Mouse (Mus musculus) hindbrain, embryonic 12.5 days (tissue): Measurements from ENCODE around the gene Gm20388. TPM values are rescaled to one million over a fixed set of nuclear protein-coding genes. Genes with fewer than 3 reads are reported as not detected.
A peak's percentile ranks its signal among the peaks of the same experiment; 100 is the strongest.

Experiments
- ATAC-seq: fragments of 200-750 bp; cut with Nextera tagmentation; 2 replicates; pipeline ENCODE4 v1.8.0; 2017; ENCODE audit warnings: moderate TSS enrichment; ENCODE audit not compliant: low FRiP score
- H3K27ac ChIP-seq: fragments of 300-500 bp; sonication (generic); 2 replicates; pipeline ENCODE4 v1.5.1; 2016; ENCODE audit warnings: mild to moderate bottlenecking
- H3K27me3 ChIP-seq: fragments of 300-500 bp; sonication (generic); 2 replicates; pipeline ENCODE4 v1.6.1; 2016; ENCODE audit warnings: mild to moderate bottlenecking
- H3K36me3 ChIP-seq: fragments of 300-500 bp; sonication (generic); 2 replicates; pipeline ENCODE4 v1.6.1; 2016; ENCODE audit warnings: mild to moderate bottlenecking
- H3K4me1 ChIP-seq: fragments of 300-500 bp; sonication (generic); 2 replicates; pipeline ENCODE4 v1.6.1; 2016
- H3K4me2 ChIP-seq: fragments of 300-500 bp; sonication (generic); replicated peaks from 2 replicates; pipeline ENCODE4 v1.6.1; 2016; ENCODE audit warnings: mild to moderate bottlenecking
- H3K4me3 ChIP-seq: fragments of 300-500 bp; sonication (generic); 2 replicates; pipeline ENCODE4 v1.5.1; 2016; ENCODE audit warnings: mild to moderate bottlenecking
- H3K9ac ChIP-seq: fragments of 300-500 bp; sonication (generic); 2 replicates; pipeline ENCODE4 v1.6.1; 2016; ENCODE audit warnings: mild to moderate bottlenecking, moderate library complexity
- H3K9me3 ChIP-seq: fragments of 300-500 bp; sonication (generic); replicated peaks from 2 replicates; pipeline ENCODE4 v1.6.1; 2016; ENCODE audit warnings: mild to moderate bottlenecking
- WGBS: fragments of 180-500 bp; shearing (Covaris S2); methylation state at CpG from one replicate; pipeline ENCODE4 v1.1.7; 2016; 5-methylcytosine and 5-hydroxymethylcytosine counted together
- polyA plus RNA-seq: library from polyadenylated mRNA; unstranded; fragments of >200 nt; fragmentation: Nextera tagmentation; extraction: Ambion mirVana; gene quantifications from 2 replicates; pipeline ENCODE4 v1.2.1, GENCODE M21; 2016

The Gm20388 gene
- polyA plus RNA-seq, 1 experiment from 2014 or later, result not detected

GRCm38 (mm10) chr8:124088092-124088613 is 4177.5 kb downstream of the Gm20388 start:
- H3K9ac ChIP-seq, result no peak overlapping the region
- H3K4me2 ChIP-seq, result no peak overlapping the region
- H3K27ac ChIP-seq, result no peak overlapping the region
- no peak for ATAC-seq
- no peaks in the 10 kb centered on the region for H3K36me3 ChIP-seq
- peaks cover 6% of the 10 kb centered on the region; the same call in 1 of the 2 replicates for H3K4me1 ChIP-seq
- H3K27me3 ChIP-seq, result no peaks in the 10 kb centered on the region
- H3K4me3 ChIP-seq, result no peak overlapping the region
- 36% methylated on average over 11 of the region's 11 CpGs for WGBS
- H3K9me3 ChIP-seq, result no peaks in the 10 kb centered on the region

GRCm38 (mm10) chr8:124089016-124089415 is 4178.4 kb downstream of the Gm20388 start:
- Histone ChIP-seq H3K4me3 (no peak overlapping the region), H3K27me3 (no peaks in the 10 kb centered on the region), H3K9ac (no peak overlapping the region), H3K27ac (no peak overlapping the region), H3K4me2 (no peak overlapping the region), H3K4me1 (peaks cover 6% of the 10 kb centered on the region; the same call in 1 of the 2 replicates), H3K36me3 (no peaks in the 10 kb centered on the region), H3K9me3 (no peaks in the 10 kb centered on the region)
- WGBS, result 83% methylated on average over 5 of the region's 5 CpGs
- no peak for ATAC-seq

- 94% methylated on average over 5 of the region's 5 CpGs for WGBS
- no peaks in the 10 kb centered on the region for H3K27me3 ChIP-seq
- no peak for ATAC-seq
These were observed 4179.8 kb downstream of the Gm20388 start for GRCm38 (mm10) chr8:124090473-124090872.

GRCm38 (mm10) chr8:124098953-124099622 is 4188.4 kb downstream of the Gm20388 start:
- Histone ChIP-seq H3K9me3 (peaks cover 3% of the 10 kb centered on the region; the same call in 1 of the 2 replicates), H3K27me3 (no peaks in the 10 kb centered on the region), H3K4me3 (no peak overlapping the region), H3K4me2 (peak overlapping the region; percentile 16; the same call in 1 of the 2 replicates), H3K36me3 (no peaks in the 10 kb centered on the region), H3K4me1 (peaks cover 13% of the 10 kb centered on the region), H3K9ac (no peak overlapping the region), H3K27ac (0 out of 2 replicates have a peak overlapping the region, but pooled peaks have one; percentile 12)
- peak; percentile 89 for ATAC-seq
- 21% methylated on average over 11 of the region's 11 CpGs for WGBS

More at GRCm38 (mm10) chr8:124090473-124090872, 4179.8 kb downstream of the Gm20388 start:
- H3K4me1 ChIP-seq, result peaks cover 6% of the 10 kb centered on the region; the same call in 1 of the 2 replicates
- no peaks in the 10 kb centered on the region for H3K9me3 ChIP-seq
- H3K27ac ChIP-seq, result no peak overlapping the region
- H3K4me2 ChIP-seq, result no peak overlapping the region
- no peak overlapping the region for H3K4me3 ChIP-seq
- no peak overlapping the region for H3K9ac ChIP-seq
- H3K36me3 ChIP-seq, result no peaks in the 10 kb centered on the region

GRCm38 (mm10) chr8:124099623-124099965 is 4189.0 kb downstream of the Gm20388 start:
- WGBS, result 64% methylated on average over 6 of the region's 6 CpGs
- Histone ChIP-seq H3K9ac (no peak overlapping the region), H3K27ac (no peak overlapping the region)

GRCm38 (mm10) chr8:124105869-124106268 is 4195.2 kb downstream of the Gm20388 start:
- ATAC-seq, result no peak
- Histone ChIP-seq H3K9me3 (no peaks in the 10 kb centered on the region), H3K4me3 (no peak overlapping the region), H3K27me3 (no peaks in the 10 kb centered on the region), H3K36me3 (no peaks in the 10 kb centered on the region), H3K4me2 (no peak overlapping the region), H3K27ac (no peak overlapping the region), H3K4me1 (no peaks in the 10 kb centered on the region), H3K9ac (no peak overlapping the region)
- WGBS, result 60% methylated on average over 6 of the region's 6 CpGs

More at GRCm38 (mm10) chr8:124099623-124099965, 4189.0 kb downstream of the Gm20388 start:
- Histone ChIP-seq H3K4me3 (no peak overlapping the region), H3K4me2 (peak overlapping the region; percentile 16; the same call in 1 of the 2 replicates), H3K4me1 (peaks cover 13% of the 10 kb centered on the region), H3K36me3 (no peaks in the 10 kb centered on the region), H3K27me3 (no peaks in the 10 kb centered on the region), H3K9me3 (peaks cover 3% of the 10 kb centered on the region; the same call in 1 of the 2 replicates)
- ATAC-seq, result no peak; the same call in 1 of the 2 replicates

GRCm38 (mm10) chr8:124106328-124107195 is 4195.9 kb downstream of the Gm20388 start:
- no peak for ATAC-seq
- Histone ChIP-seq H3K9ac (no peak overlapping the region), H3K4me2 (no peak overlapping the region), H3K9me3 (no peaks in the 10 kb centered on the region), H3K4me3 (no peak overlapping the region), H3K4me1 (no peaks in the 10 kb centered on the region), H3K36me3 (no peaks in the 10 kb centered on the region), H3K27me3 (no peaks in the 10 kb centered on the region), H3K27ac (no peak overlapping the region)
- 88% methylated on average over 7 of the region's 7 CpGs for WGBS

GRCm38 (mm10) chr8:124113108-124113507 is 4202.5 kb downstream of the Gm20388 start:
- Histone ChIP-seq H3K4me3 (no peak overlapping the region), H3K27me3 (no peaks in the 10 kb centered on the region), H3K36me3 (no peaks in the 10 kb centered on the region), H3K9me3 (no peaks in the 10 kb centered on the region), H3K4me2 (no peak overlapping the region), H3K9ac (no peak overlapping the region), H3K4me1 (no peaks in the 10 kb centered on the region), H3K27ac (no peak overlapping the region)
- no peak for ATAC-seq
- WGBS, result 77% methylated on average over 10 of the region's 10 CpGs

- H3K27me3 ChIP-seq, result no peaks in the 10 kb centered on the region
- no peak overlapping the region for H3K4me3 ChIP-seq
- ATAC-seq, result no peak
- H3K36me3 ChIP-seq, result no peaks in the 10 kb centered on the region
- WGBS, result 95% methylated on average over 20 of the region's 20 CpGs
- no peak overlapping the region for H3K27ac ChIP-seq
- H3K4me1 ChIP-seq, result no peaks in the 10 kb centered on the region
- H3K9me3 ChIP-seq, result peaks cover 6% of the 10 kb centered on the region; the same call in 1 of the 2 replicates
- no peak overlapping the region for H3K9ac ChIP-seq
- no peak overlapping the region for H3K4me2 ChIP-seq
These were observed 4214.6 kb downstream of the Gm20388 start for GRCm38 (mm10) chr8:124125241-124125640.

GRCm38 (mm10) chr8:124137261-124137660 is 4226.6 kb downstream of the Gm20388 start:
- no peak overlapping the region for H3K4me2 ChIP-seq
- peaks cover 29% of the 10 kb centered on the region for H3K4me1 ChIP-seq
- no peak overlapping the region for H3K27ac ChIP-seq

GRCm38 (mm10) chr8:124140211-124140790 is 4229.7 kb downstream of the Gm20388 start:
- ATAC-seq, result peak; percentile 32; the same call in 1 of the 2 replicates
- Histone ChIP-seq H3K9me3 (no peaks in the 10 kb centered on the region), H3K36me3 (no peaks in the 10 kb centered on the region), H3K4me2 (peak overlapping the region; percentile 27; the same call in 1 of the 2 replicates), H3K27ac (peak overlapping the region; percentile 86), H3K27me3 (no peaks in the 10 kb centered on the region), H3K9ac (no peak overlapping the region), H3K4me3 (no peak overlapping the region), H3K4me1 (peaks cover 35% of the 10 kb centered on the region)
- 62% methylated on average over 11 of the region's 11 CpGs for WGBS

More at GRCm38 (mm10) chr8:124137261-124137660, 4226.6 kb downstream of the Gm20388 start:
- ATAC-seq, result no peak
- H3K27me3 ChIP-seq, result no peaks in the 10 kb centered on the region
- H3K9me3 ChIP-seq, result no peaks in the 10 kb centered on the region
- no peak overlapping the region for H3K9ac ChIP-seq
- no peaks in the 10 kb centered on the region for H3K36me3 ChIP-seq
- no peak overlapping the region for H3K4me3 ChIP-seq
- 65% methylated on average over 5 of the region's 5 CpGs for WGBS
